Mouse (Mus musculus): ENCODE measurements around the gene Ppp2r2d. TPM values are rescaled to one million over a fixed set of nuclear protein-coding genes. Genes with fewer than 3 reads are reported as not detected.

Ppp2r2d gene
- total RNA-seq, 1 experiment: 96.6 TPM

- H3K27ac ChIP-seq (ENCODE audit: insufficient read depth, low read depth, low read length, poor library complexity, severe bottlenecking): no peak overlapping the region
- no peaks in the 10 kb centered on the region for H3K9me3 ChIP-seq (ENCODE audit: control insufficient read depth, insufficient read depth, low read depth, low read length)
- no peak for TF ChIP-seq MAFK (IDR thresholded peaks at IDR 0.05; ENCODE audit: insufficient read depth, low read depth, low read length)
- no peak for TF ChIP-seq ZNF384 (IDR thresholded peaks at IDR 0.05; ENCODE audit: low read depth, low read length)
- TF ChIP-seq CHD2 (IDR thresholded peaks at IDR 0.05; ENCODE audit: low read depth, low read length): no peak
- TF ChIP-seq HCFC1 (IDR thresholded peaks at IDR 0.05; ENCODE audit: borderline replicate concordance, insufficient read depth, low read length): no peak
- TF ChIP-seq ZC3H11A (IDR thresholded peaks at IDR 0.05; ENCODE audit: borderline replicate concordance, low read depth, low read length): no peak
- H3K9ac ChIP-seq (ENCODE audit: insufficient read depth, low read depth, low read length, poor library complexity, severe bottlenecking): no peak overlapping the region
- H3K36me3 ChIP-seq (ENCODE audit: control insufficient read depth, insufficient read depth, low read length, poor library complexity, severe bottlenecking): peaks cover 31% of the 10 kb centered on the region
- no peak for DNase-seq (ENCODE audit: low read depth, low spot score)
- H3K4me1 ChIP-seq (ENCODE audit: control insufficient read depth in 2 of 2, insufficient read depth in 2 of 2, low read length in 2 of 2, poor library complexity in 1 of 2): peaks cover 10 to 13% of the 10 kb centered on the region in 2 experiments; a peak in 3 of 4 replicates
- in situ Hi-C loops (cut with MboI; ENCODE audit: low sequenced_read_pairs in 2 of 2, unreplicated experiment in 2 of 2): no loop called here
- no peak overlapping the region for H3K4me3 ChIP-seq (ENCODE audit: insufficient read depth in 1 of 2, low read depth in 1 of 2, low read length in 2 of 2, poor library complexity in 1 of 2, severe bottlenecking in 1 of 2)
Observed at GRCm38 (mm10) chr7:138864776-138865175, 18.9 kb downstream of the Ppp2r2d start.

- in situ Hi-C loops (cut with MboI; ENCODE audit: low sequenced_read_pairs in 2 of 2, unreplicated experiment in 2 of 2): no loop called here
- Histone ChIP-seq H3K27ac (ENCODE audit: insufficient read depth, low read depth, low read length, poor library complexity, severe bottlenecking) (no peak overlapping the region), H3K4me3 (ENCODE audit: insufficient read depth in 1 of 2, low read depth in 1 of 2, low read length in 2 of 2, poor library complexity in 1 of 2, severe bottlenecking in 1 of 2) (no peak overlapping the region), H3K9me3 (ENCODE audit: control insufficient read depth, insufficient read depth, low read depth, low read length) (no peaks in the 10 kb centered on the region), H3K4me1 (ENCODE audit: control insufficient read depth in 2 of 2, insufficient read depth in 2 of 2, low read length in 2 of 2, poor library complexity in 1 of 2) (peaks cover 7 to 10% of the 10 kb centered on the region in 2 experiments; a peak in 3 of 4 replicates), H3K36me3 (ENCODE audit: control insufficient read depth, insufficient read depth, low read length, poor library complexity, severe bottlenecking) (peaks cover 51% of the 10 kb centered on the region), H3K9ac (ENCODE audit: insufficient read depth, low read depth, low read length, poor library complexity, severe bottlenecking) (no peak overlapping the region)
- TF ChIP-seq ZC3H11A (IDR thresholded peaks at IDR 0.05; ENCODE audit: borderline replicate concordance, low read depth, low read length) (no peak), ZNF384 (IDR thresholded peaks at IDR 0.05; ENCODE audit: low read depth, low read length) (no peak), HCFC1 (IDR thresholded peaks at IDR 0.05; ENCODE audit: borderline replicate concordance, insufficient read depth, low read length) (no peak), CHD2 (IDR thresholded peaks at IDR 0.05; ENCODE audit: low read depth, low read length) (no peak), MAFK (IDR thresholded peaks at IDR 0.05; ENCODE audit: insufficient read depth, low read depth, low read length) (no peak)
- DNase-seq (ENCODE audit: low read depth, low spot score): no peak
Observed at GRCm38 (mm10) chr7:138867286-138867685, 21.4 kb downstream of the Ppp2r2d start.

DNA sequence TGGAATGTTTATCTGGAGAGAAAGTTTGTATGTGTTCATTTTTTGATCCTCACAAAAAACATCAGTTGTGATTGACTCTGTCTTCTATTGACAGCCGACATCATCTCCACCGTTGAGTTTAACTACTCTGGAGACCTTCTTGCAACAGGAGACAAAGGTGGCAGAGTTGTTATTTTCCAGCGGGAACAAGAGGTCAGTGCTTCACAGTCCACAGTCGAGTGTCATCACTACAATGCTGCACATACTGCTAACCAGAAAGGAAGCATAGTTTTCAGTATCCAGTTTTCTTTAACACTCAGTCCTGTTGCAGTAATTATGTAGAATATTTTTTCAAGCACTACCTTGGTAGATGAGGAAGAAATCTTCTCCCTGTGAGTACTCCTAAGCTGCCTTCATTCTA, 22.4 kb downstream of the Ppp2r2d start:
- peaks cover 58% of the 10 kb centered on the region for H3K36me3 ChIP-seq (ENCODE audit: control insufficient read depth, insufficient read depth, low read length, poor library complexity, severe bottlenecking)
- TF ChIP-seq CHD2 (IDR thresholded peaks at IDR 0.05; ENCODE audit: low read depth, low read length): no peak
- TF ChIP-seq MAFK (IDR thresholded peaks at IDR 0.05; ENCODE audit: insufficient read depth, low read depth, low read length): no peak
- no peak for TF ChIP-seq ZC3H11A (IDR thresholded peaks at IDR 0.05; ENCODE audit: borderline replicate concordance, low read depth, low read length)
- no peak for TF ChIP-seq ZNF384 (IDR thresholded peaks at IDR 0.05; ENCODE audit: low read depth, low read length)
- no peak for TF ChIP-seq HCFC1 (IDR thresholded peaks at IDR 0.05; ENCODE audit: borderline replicate concordance, insufficient read depth, low read length)
- H3K9me3 ChIP-seq (ENCODE audit: control insufficient read depth, insufficient read depth, low read depth, low read length): no peaks in the 10 kb centered on the region
- H3K4me1 ChIP-seq (ENCODE audit: control insufficient read depth in 2 of 2, insufficient read depth in 2 of 2, low read length in 2 of 2, poor library complexity in 1 of 2): peaks cover 3 to 10% of the 10 kb centered on the region in 2 experiments; a peak in 2 of 4 replicates
- no peak for DNase-seq (ENCODE audit: low read depth, low spot score)
- no peak overlapping the region for H3K27ac ChIP-seq (ENCODE audit: insufficient read depth, low read depth, low read length, poor library complexity, severe bottlenecking)
- no peak overlapping the region for H3K9ac ChIP-seq (ENCODE audit: insufficient read depth, low read depth, low read length, poor library complexity, severe bottlenecking)
- H3K4me3 ChIP-seq (ENCODE audit: insufficient read depth in 1 of 2, low read depth in 1 of 2, low read length in 2 of 2, poor library complexity in 1 of 2, severe bottlenecking in 1 of 2): no peak overlapping the region
- in situ Hi-C loops (cut with MboI; ENCODE audit: low sequenced_read_pairs in 2 of 2, unreplicated experiment in 2 of 2): no loop called here

- no peak overlapping the region for H3K4me3 ChIP-seq (ENCODE audit: insufficient read depth in 1 of 2, low read depth in 1 of 2, low read length in 2 of 2, poor library complexity in 1 of 2, severe bottlenecking in 1 of 2)
- no peak overlapping the region for H3K27ac ChIP-seq (ENCODE audit: insufficient read depth, low read depth, low read length, poor library complexity, severe bottlenecking)
- no peak overlapping the region for H3K9ac ChIP-seq (ENCODE audit: insufficient read depth, low read depth, low read length, poor library complexity, severe bottlenecking)
- peaks cover 74% of the 10 kb centered on the region for H3K36me3 ChIP-seq (ENCODE audit: control insufficient read depth, insufficient read depth, low read length, poor library complexity, severe bottlenecking)
- H3K4me1 ChIP-seq (ENCODE audit: control insufficient read depth in 2 of 2, insufficient read depth in 2 of 2, low read length in 2 of 2, poor library complexity in 1 of 2): no peaks in the 10 kb centered on the region
- TF ChIP-seq MAFK (IDR thresholded peaks at IDR 0.05; ENCODE audit: insufficient read depth, low read depth, low read length) (no peak), HCFC1 (IDR thresholded peaks at IDR 0.05; ENCODE audit: borderline replicate concordance, insufficient read depth, low read length) (no peak), CHD2 (IDR thresholded peaks at IDR 0.05; ENCODE audit: low read depth, low read length) (no peak), ZC3H11A (IDR thresholded peaks at IDR 0.05; ENCODE audit: borderline replicate concordance, low read depth, low read length) (no peak), ZNF384 (IDR thresholded peaks at IDR 0.05; ENCODE audit: low read depth, low read length) (no peak)
- DNase-seq (ENCODE audit: low read depth, low spot score): no peak
- in situ Hi-C loops (cut with MboI; ENCODE audit: low sequenced_read_pairs in 2 of 2, unreplicated experiment in 2 of 2): no loop called here
- H3K9me3 ChIP-seq (ENCODE audit: control insufficient read depth, insufficient read depth, low read depth, low read length): no peaks in the 10 kb centered on the region
Observed at GRCm38 (mm10) chr7:138872956-138873355, 27.1 kb downstream of the Ppp2r2d start.

DNA sequence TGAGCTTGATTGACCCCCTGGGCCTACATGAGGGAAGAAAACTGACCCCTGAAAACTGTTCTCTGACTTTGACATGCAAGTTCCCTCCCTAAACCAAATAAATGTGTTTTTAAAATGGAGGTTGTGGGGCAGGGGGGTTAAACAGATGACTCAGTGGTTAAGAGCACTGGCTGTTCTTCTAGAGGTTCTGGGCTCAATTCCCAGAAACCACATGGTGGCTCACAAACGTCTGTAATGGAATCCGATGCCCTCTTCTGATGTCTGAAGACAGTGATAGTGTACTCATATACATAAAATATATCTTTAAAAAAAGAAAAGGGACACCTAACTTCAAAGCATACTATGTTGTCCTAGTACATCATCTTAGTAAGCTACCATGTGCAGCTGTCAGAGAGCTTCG, 29.2 kb downstream of the Ppp2r2d start:
- no peaks in the 10 kb centered on the region for H3K9me3 ChIP-seq (ENCODE audit: control insufficient read depth, insufficient read depth, low read depth, low read length)
- H3K36me3 ChIP-seq (ENCODE audit: control insufficient read depth, insufficient read depth, low read length, poor library complexity, severe bottlenecking): peaks cover 76% of the 10 kb centered on the region
- no peaks in the 10 kb centered on the region for H3K4me1 ChIP-seq (ENCODE audit: control insufficient read depth in 2 of 2, insufficient read depth in 2 of 2, low read length in 2 of 2, poor library complexity in 1 of 2)
- no peak for TF ChIP-seq HCFC1 (IDR thresholded peaks at IDR 0.05; ENCODE audit: borderline replicate concordance, insufficient read depth, low read length)
- TF ChIP-seq ZNF384 (IDR thresholded peaks at IDR 0.05; ENCODE audit: low read depth, low read length): no peak
- TF ChIP-seq MAFK (IDR thresholded peaks at IDR 0.05; ENCODE audit: insufficient read depth, low read depth, low read length): no peak
- no peak for TF ChIP-seq CHD2 (IDR thresholded peaks at IDR 0.05; ENCODE audit: low read depth, low read length)
- no peak for TF ChIP-seq ZC3H11A (IDR thresholded peaks at IDR 0.05; ENCODE audit: borderline replicate concordance, low read depth, low read length)
- no peak for DNase-seq (ENCODE audit: low read depth, low spot score)
- H3K27ac ChIP-seq (ENCODE audit: insufficient read depth, low read depth, low read length, poor library complexity, severe bottlenecking): no peak overlapping the region
- H3K4me3 ChIP-seq (ENCODE audit: insufficient read depth in 1 of 2, low read depth in 1 of 2, low read length in 2 of 2, poor library complexity in 1 of 2, severe bottlenecking in 1 of 2): no peak overlapping the region
- H3K9ac ChIP-seq (ENCODE audit: insufficient read depth, low read depth, low read length, poor library complexity, severe bottlenecking): no peak overlapping the region
- in situ Hi-C loops (cut with MboI; ENCODE audit: low sequenced_read_pairs in 2 of 2, unreplicated experiment in 2 of 2): no loop called here

Measured in ES-E14 (cell line).